Mouse (Mus musculus): Measurements from ENCODE around the gene H2al1j. TPM values are rescaled to one million over a fixed set of nuclear protein-coding genes. Genes with fewer than 3 reads are reported as not detected.
"Not testable (repeated sequence)": the region's sequence is repeated elsewhere in the genome, so short reads cannot be mapped to it uniquely, and the experiment has no call there.

H2al1j gene
- not detected in 2 replicates for polyA plus RNA-seq (2015; fragmentation: Nextera tagmentation; extraction: Ambion mirVana)

GRCm38 (mm10) chrX:11327522-11327921 is at the start of gene H2al1j:
Gene H2al1j (plus strand): TSS chrX:11327822.
- not testable (repeated sequence) for H3K9ac ChIP-seq (ENCODE audit: low read depth, low read length); H3K27ac ChIP-seq (ENCODE audit: low read length); H3K9me3 ChIP-seq (replicated peaks; ENCODE audit: control insufficient read depth, low read length, poor library complexity, severe bottlenecking); H3K4me2 ChIP-seq (ENCODE audit: low read length); H3K36me3 ChIP-seq (ENCODE audit: control insufficient read depth, insufficient read depth, low read length); H3K27me3 ChIP-seq (ENCODE audit: control insufficient read depth, insufficient read depth, low read depth, low read length); H3K4me1 ChIP-seq (ENCODE audit: control insufficient read depth, insufficient read depth, low read length); ATAC-seq; H3K4me3 ChIP-seq (ENCODE audit: low read depth, low read length)
- 81% methylated on average over 2 of the region's 2 CpGs for WGBS

GRCm38 (mm10) chrX:11280741-11281140 is 46.9 kb upstream of the H2al1j start:
- H3K27me3 ChIP-seq (ENCODE audit: control insufficient read depth, insufficient read depth, low read depth, low read length) = no peaks in the 10 kb centered on the region
- no peak for ATAC-seq
- no peaks in the 10 kb centered on the region for H3K4me1 ChIP-seq (ENCODE audit: control insufficient read depth, insufficient read depth, low read length)
- no peak overlapping the region for H3K4me3 ChIP-seq (ENCODE audit: low read depth, low read length)
- 82% methylated on average over 2 of the region's 2 CpGs for WGBS
- no peaks in the 10 kb centered on the region for H3K36me3 ChIP-seq (ENCODE audit: control insufficient read depth, insufficient read depth, low read length)
- H3K4me2 ChIP-seq (ENCODE audit: low read length) = no peak overlapping the region
- no peak overlapping the region for H3K9ac ChIP-seq (ENCODE audit: low read depth, low read length)
- no peaks in the 10 kb centered on the region for H3K9me3 ChIP-seq (replicated peaks; ENCODE audit: control insufficient read depth, low read length, poor library complexity, severe bottlenecking)
- no peak overlapping the region for H3K27ac ChIP-seq (ENCODE audit: low read length)

GRCm38 (mm10) chrX:11288306-11288882 is 39.2 kb upstream of the H2al1j start:
- Histone ChIP-seq H3K27ac (ENCODE audit: low read length) (no peak overlapping the region), H3K9ac (ENCODE audit: low read depth, low read length) (no peak overlapping the region), H3K36me3 (ENCODE audit: control insufficient read depth, insufficient read depth, low read length) (no peaks in the 10 kb centered on the region), H3K27me3 (ENCODE audit: control insufficient read depth, insufficient read depth, low read depth, low read length) (no peaks in the 10 kb centered on the region), H3K4me1 (ENCODE audit: control insufficient read depth, insufficient read depth, low read length) (no peaks in the 10 kb centered on the region), H3K4me2 (ENCODE audit: low read length) (no peak overlapping the region), H3K9me3 (replicated peaks; ENCODE audit: control insufficient read depth, low read length, poor library complexity, severe bottlenecking) (no peaks in the 10 kb centered on the region), H3K4me3 (ENCODE audit: low read depth, low read length) (no peak overlapping the region)
- WGBS = 70% methylated on average over 14 of the region's 14 CpGs
- ATAC-seq = no peak

GRCm38 (mm10) chrX:11289244-11289643 is 38.4 kb upstream of the H2al1j start:
- WGBS = 44% methylated on average over 4 of the region's 4 CpGs
- Histone ChIP-seq H3K4me3 (ENCODE audit: low read depth, low read length) (no peak overlapping the region), H3K27ac (ENCODE audit: low read length) (no peak overlapping the region), H3K4me1 (ENCODE audit: control insufficient read depth, insufficient read depth, low read length) (no peaks in the 10 kb centered on the region), H3K27me3 (ENCODE audit: control insufficient read depth, insufficient read depth, low read depth, low read length) (no peaks in the 10 kb centered on the region), H3K9ac (ENCODE audit: low read depth, low read length) (no peak overlapping the region), H3K9me3 (replicated peaks; ENCODE audit: control insufficient read depth, low read length, poor library complexity, severe bottlenecking) (no peaks in the 10 kb centered on the region), H3K36me3 (ENCODE audit: control insufficient read depth, insufficient read depth, low read length) (no peaks in the 10 kb centered on the region), H3K4me2 (ENCODE audit: low read length) (no peak overlapping the region)
- ATAC-seq = no peak

- no CpG with 5 or more reads among the region's 3 CpGs for WGBS
- H3K9me3 ChIP-seq (replicated peaks; ENCODE audit: control insufficient read depth, low read length, poor library complexity, severe bottlenecking); H3K4me3 ChIP-seq (ENCODE audit: low read depth, low read length); H3K27me3 ChIP-seq (ENCODE audit: control insufficient read depth, insufficient read depth, low read depth, low read length); H3K4me2 ChIP-seq (ENCODE audit: low read length); H3K27ac ChIP-seq (ENCODE audit: low read length); ATAC-seq; H3K9ac ChIP-seq (ENCODE audit: low read depth, low read length); H3K4me1 ChIP-seq (ENCODE audit: control insufficient read depth, insufficient read depth, low read length); H3K36me3 ChIP-seq (ENCODE audit: control insufficient read depth, insufficient read depth, low read length): not testable (repeated sequence)
These were observed 28.7 kb upstream of the H2al1j start, which contains the start of gene H2al1a for GRCm38 (mm10) chrX:11298957-11299356. Gene H2al1a (plus strand): TSS chrX:11299257.

GRCm38 (mm10) chrX:11302132-11302531 is 25.5 kb upstream of the H2al1j start, which contains the start of gene H2al1b:
Gene H2al1b (plus strand): TSS chrX:11302432.
- not testable (repeated sequence) for H3K9ac ChIP-seq (ENCODE audit: low read depth, low read length); ATAC-seq; H3K4me1 ChIP-seq (ENCODE audit: control insufficient read depth, insufficient read depth, low read length); H3K36me3 ChIP-seq (ENCODE audit: control insufficient read depth, insufficient read depth, low read length); H3K27ac ChIP-seq (ENCODE audit: low read length); H3K27me3 ChIP-seq (ENCODE audit: control insufficient read depth, insufficient read depth, low read depth, low read length); H3K4me2 ChIP-seq (ENCODE audit: low read length); H3K4me3 ChIP-seq (ENCODE audit: low read depth, low read length); H3K9me3 ChIP-seq (replicated peaks; ENCODE audit: control insufficient read depth, low read length, poor library complexity, severe bottlenecking)
- 100% methylated on average over 1 of the region's 3 CpGs for whole genome bisulfite sequencing

GRCm38 (mm10) chrX:11305355-11305754 is 22.3 kb upstream of the H2al1j start, which contains the start of gene H2al1c:
Gene H2al1c (plus strand): TSS chrX:11305655.
- not testable (repeated sequence) for H3K9me3 ChIP-seq (replicated peaks; ENCODE audit: control insufficient read depth, low read length, poor library complexity, severe bottlenecking); H3K4me3 ChIP-seq (ENCODE audit: low read depth, low read length); H3K4me2 ChIP-seq (ENCODE audit: low read length); ATAC-seq; H3K9ac ChIP-seq (ENCODE audit: low read depth, low read length); H3K27ac ChIP-seq (ENCODE audit: low read length); H3K4me1 ChIP-seq (ENCODE audit: control insufficient read depth, insufficient read depth, low read length); H3K27me3 ChIP-seq (ENCODE audit: control insufficient read depth, insufficient read depth, low read depth, low read length); H3K36me3 ChIP-seq (ENCODE audit: control insufficient read depth, insufficient read depth, low read length)
- 89% methylated on average over 1 of the region's 6 CpGs for WGBS

GRCm38 (mm10) chrX:11308524-11308923 is 19.1 kb upstream of the H2al1j start, which contains the start of gene H2al1d:
Gene H2al1d (plus strand): TSS chrX:11308824.
- WGBS = no CpG with 5 or more reads among the region's 6 CpGs

GRCm38 (mm10) chrX:11311634-11312033 is 16.0 kb upstream of the H2al1j start, which contains the start of gene H2al1e:
Gene H2al1e (plus strand): TSS chrX:11311934.
- not testable (repeated sequence) for H3K4me2 ChIP-seq (ENCODE audit: low read length); H3K9ac ChIP-seq (ENCODE audit: low read depth, low read length); H3K36me3 ChIP-seq (ENCODE audit: control insufficient read depth, insufficient read depth, low read length); H3K4me3 ChIP-seq (ENCODE audit: low read depth, low read length); ATAC-seq; H3K27me3 ChIP-seq (ENCODE audit: control insufficient read depth, insufficient read depth, low read depth, low read length); H3K9me3 ChIP-seq (replicated peaks; ENCODE audit: control insufficient read depth, low read length, poor library complexity, severe bottlenecking); H3K4me1 ChIP-seq (ENCODE audit: control insufficient read depth, insufficient read depth, low read length); H3K27ac ChIP-seq (ENCODE audit: low read length)
- WGBS = no CpG with 5 or more reads among the region's 3 CpGs

More at GRCm38 (mm10) chrX:11308524-11308923, 19.1 kb upstream of the H2al1j start, which contains the start of gene H2al1d:
- not testable (repeated sequence) for H3K27me3 ChIP-seq (ENCODE audit: control insufficient read depth, insufficient read depth, low read depth, low read length); H3K4me1 ChIP-seq (ENCODE audit: control insufficient read depth, insufficient read depth, low read length); ATAC-seq; H3K36me3 ChIP-seq (ENCODE audit: control insufficient read depth, insufficient read depth, low read length); H3K9ac ChIP-seq (ENCODE audit: low read depth, low read length); H3K4me3 ChIP-seq (ENCODE audit: low read depth, low read length); H3K4me2 ChIP-seq (ENCODE audit: low read length); H3K27ac ChIP-seq (ENCODE audit: low read length); H3K9me3 ChIP-seq (replicated peaks; ENCODE audit: control insufficient read depth, low read length, poor library complexity, severe bottlenecking)

Data from midbrain, embryonic 16.5 days (tissue).